Mouse (Mus musculus) cerebellum, postnatal 25 days (tissue): ENCODE results near the gene Herc1.
"Not testable (repeated sequence)": the region's sequence is repeated elsewhere in the genome, so short reads cannot be mapped to it uniquely, and the experiment has no call there.

Source experiments
- DNase-seq, 2 experiments: peaks; one replicate each; pipeline ENCODE4 v3.0.0; 2021; ENCODE audit warnings: mixed read lengths in 2 of 2

The Herc1 gene

DNA sequence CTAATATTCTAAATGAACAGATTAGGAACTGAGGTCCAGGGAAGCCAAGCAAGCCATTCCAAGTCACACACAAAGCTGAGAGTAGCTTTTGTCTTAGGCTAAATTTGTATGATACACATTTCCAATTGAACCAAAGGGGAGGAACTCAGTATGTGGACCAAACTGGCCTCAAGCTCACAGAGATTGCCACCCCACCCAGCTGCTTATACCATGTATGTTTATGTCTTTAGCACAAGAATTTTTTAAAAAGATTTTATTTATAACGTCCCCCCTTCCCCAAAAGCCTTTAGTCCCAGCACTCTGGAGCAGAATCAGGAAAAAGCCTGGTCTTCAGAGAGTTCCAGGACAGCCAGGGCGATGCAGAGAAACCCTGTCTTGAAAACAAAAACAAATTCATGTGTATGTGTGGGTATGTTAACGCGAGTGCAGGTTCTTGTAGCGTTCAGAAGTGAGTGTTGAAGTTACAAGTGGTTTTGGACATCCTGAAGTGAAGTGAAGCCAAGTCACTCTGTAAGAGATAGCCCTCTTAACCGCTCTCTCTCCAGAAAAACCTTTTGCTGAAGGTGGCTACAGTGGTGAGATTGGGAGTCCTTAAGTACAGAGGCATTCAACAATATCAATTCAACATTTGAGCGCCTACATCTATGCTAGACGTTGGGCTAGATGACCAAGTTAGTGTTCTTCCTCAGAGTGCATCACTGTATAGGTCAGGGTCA is 948 bp upstream of the Herc1 start:
- DNase-seq, result no peak

DNA sequence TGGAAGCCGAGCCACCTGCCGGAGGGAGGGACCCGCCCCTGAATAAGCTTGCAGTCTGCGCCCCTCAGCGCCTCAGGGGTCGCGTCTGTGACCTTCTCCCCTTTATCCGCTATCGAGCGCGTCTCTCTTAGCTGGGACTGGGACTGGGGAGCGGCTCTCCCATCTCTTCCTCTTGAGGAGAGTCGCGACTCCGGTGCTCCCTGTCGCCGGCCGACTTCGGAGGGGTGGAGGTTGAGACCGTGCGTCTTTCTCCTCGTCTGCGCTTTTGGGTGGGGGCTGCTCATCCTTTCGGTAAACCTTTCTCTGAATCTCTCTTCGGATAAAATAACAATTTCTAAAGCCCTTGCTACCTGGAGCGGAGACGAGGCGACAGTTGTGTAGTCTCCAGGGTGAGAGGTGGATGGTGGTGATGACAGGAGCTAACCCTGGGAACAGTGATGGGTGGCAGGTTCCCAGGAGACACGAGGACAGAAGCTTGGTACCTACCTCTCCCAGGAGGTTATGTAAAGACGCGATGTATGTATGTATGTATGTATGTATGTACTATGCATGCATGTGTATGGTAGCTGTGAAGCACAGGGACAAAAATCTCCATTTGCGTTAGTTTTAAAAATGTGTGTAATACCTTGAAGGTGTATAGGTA is 659 bp downstream of the Herc1 start:
- DNase-seq, result peak; percentile 54 to 56

DNA sequence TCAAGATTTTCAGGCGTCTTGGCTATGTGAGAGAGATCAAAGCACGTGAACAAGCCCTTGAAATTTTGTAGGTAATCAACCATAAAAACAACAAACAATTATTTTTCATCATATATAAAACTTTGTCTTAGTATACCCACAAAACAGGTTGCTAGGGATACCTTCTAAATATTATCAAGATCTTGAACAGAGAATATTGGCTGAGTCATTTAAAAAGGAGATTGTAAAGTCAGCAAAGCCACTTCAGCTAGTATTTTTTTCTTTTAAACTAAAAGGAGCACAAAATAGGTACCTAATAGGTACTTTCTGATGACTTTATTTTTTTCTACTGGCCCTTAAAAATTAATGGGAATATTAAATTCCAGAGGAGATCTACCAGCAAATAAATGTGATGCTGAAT is 2.5 kb downstream of the Herc1 start:
- DNase-seq, result no peak

DNA sequence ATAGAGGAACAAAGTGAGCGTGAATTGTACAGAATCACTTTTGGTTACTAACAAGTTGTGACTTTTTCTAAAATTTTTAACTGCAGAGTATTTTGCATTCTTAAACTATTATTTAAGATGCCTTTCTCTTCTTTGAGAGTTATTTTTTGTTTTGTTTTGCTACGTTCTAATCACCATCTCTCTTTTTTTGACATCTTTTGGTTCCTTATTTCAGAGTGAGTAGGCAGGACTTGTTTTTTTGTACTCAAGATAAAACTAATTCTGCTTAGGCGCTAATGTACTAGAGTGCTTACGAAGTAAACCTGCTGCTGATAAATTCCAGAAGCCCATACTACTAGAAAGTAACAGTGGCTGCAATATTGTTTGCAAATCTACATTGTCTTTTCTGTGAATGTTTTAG is 8.9 kb downstream of the Herc1 start:
- DNase-seq, result no peak

DNA sequence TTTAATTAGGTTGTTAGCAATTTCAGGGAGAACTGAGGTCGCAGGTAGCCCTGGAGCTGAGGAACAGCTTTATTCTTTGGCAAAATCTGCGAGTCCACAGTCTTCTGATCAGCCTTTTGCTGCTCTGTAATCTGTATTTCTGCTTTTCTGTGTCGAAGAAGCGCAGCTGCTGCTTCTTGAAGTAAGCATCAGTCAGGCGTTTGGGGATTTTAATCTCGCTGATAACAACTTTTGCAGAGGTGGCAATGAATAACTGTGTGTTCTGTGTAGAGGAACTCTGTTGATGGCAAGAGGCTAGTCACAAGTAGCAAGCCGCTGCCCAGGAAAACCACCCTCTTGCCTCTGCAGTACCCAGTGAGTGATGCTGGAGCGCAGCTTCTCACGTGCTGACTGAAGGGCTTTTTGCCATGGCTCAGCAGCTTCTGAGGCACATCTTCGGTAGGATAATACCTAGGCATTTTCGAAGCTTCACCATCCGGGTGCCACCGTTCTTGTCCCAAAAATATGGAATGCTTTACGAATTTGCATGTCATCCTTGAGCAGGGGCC is 10.0 kb downstream of the Herc1 start:
- peak; percentile 20 to 26 for DNase-seq

DNA sequence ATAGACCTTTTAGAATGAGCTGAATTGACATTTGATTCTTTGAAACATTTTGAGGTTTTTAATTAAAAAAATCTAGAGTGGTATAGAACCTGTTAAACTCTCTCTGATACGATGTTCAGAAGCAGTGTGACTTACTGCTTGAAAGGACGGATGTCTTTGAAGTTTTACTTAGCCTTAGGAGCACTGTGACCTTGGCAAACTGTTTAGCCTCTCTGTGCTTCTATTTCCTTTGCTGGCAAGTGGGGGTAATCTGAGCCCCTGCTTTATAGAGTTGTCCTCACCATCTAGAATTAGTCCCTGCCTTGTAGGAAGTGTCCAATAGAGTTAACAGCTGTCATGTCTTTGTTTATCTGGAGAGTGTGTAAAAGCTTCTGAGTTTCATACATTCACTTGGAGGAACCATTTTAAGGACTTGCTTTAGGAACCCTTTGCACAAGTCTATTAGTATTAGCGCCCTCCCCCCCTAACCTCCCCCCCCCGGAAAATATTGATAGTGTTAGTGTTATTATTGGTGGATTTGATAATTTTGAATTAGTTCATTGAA is 18.7 kb downstream of the Herc1 start:
- no peak for DNase-seq

DNA sequence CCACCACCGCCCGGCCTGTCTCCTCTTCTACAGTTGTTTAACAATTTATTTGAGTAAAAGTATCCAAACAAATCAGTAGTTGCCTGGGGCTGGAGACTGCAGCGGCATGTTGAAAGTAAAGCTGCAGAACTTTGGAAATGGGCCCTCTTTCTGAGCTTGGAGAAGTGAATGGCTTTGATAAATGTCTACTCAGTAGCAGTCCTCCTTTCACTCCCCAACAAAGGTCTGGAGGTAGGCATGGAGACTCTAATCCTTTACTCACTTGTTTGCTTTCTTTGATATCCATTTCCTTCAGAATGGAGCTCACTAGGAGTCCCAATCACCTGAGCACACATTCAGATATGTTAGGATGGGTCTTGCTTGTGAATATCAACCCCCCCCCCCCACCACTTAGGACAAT is 20.1 kb downstream of the Herc1 start:
- no peak for DNase-seq

DNA sequence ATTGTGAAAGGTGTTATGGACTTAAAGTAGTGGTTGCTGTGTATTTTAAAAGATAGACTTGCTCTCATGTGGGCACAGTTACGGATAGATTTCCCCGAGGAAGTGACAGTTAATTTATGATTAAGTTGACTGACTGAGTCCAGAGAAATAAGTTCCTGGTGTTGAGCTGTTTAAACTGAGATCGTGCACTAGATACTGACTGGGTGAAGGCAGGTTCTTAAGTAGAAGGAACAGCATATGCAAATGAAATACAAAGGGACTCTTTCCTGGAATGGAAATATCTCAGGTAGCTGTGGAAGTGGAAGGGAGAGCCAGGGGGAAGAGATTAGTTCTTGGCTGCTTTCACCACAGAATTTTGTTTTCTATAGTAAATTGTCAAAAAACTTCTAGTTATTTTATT is 20.6 kb downstream of the Herc1 start:
- DNase-seq, result no peak

DNA sequence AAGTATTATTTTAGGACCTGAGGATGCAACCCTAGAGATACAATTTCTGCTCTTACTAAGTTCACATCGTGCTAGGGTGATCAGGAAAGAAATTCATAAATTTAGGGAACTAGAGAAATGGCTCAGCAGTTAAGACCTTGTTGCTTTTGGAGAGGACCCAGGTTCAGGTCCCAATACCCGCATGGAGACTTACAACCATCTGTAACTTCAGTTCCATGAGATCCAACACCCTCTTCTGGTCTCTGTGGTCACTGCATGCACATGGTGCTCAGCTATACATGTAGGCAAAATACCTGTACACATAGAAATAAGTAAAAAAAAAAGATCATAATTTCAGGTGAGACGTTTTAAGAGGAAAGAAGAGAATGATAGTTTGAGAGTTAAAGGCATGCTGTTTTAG is 23.2 kb downstream of the Herc1 start:
- no peak for DNase-seq

DNA sequence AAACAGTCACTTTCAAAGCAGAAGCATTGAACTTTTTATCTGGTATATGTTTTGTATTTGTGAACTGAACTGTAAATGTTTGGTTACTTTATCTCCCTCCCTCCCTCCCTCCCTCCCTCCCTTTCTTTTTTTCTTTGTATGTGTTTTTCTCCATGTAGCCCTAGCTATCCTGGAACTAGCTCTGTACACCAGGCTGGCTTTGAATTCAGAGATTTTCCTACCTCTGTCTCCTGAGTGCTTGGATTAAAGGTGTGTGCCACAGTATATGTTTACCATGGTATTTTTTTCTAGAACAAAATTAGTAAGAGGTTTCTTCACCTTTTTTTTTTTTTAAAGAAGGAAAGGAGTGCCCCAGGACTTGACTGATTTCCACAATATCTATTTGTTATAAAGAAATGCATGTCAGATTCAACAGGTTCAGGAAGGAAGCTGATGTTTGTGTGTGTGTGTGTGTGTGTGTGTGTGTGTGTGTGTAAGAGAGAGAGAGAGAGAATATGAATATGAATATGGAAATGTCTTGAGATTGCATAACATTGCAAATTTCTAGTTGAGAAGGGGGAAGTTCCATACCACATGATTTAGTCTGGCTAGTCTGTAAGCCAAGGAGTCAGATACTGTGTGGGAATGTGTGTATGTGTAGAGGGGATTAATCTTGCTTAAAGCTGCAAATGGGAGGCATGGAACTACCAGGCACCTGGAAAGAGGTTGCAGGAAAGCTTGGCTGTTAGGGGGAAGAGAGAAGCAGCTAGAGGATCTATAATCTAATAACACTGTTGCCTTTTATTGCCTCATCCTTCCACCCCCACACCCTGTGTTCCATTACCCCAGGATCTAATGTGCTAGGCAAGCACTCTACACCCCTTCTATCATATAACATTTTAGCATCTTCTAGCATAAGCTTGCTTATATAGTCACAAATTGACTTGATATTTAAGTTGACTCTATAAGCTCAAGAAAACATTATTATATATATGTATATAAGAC is 24.5 kb downstream of the Herc1 start:
- no peak for DNase-seq

DNA sequence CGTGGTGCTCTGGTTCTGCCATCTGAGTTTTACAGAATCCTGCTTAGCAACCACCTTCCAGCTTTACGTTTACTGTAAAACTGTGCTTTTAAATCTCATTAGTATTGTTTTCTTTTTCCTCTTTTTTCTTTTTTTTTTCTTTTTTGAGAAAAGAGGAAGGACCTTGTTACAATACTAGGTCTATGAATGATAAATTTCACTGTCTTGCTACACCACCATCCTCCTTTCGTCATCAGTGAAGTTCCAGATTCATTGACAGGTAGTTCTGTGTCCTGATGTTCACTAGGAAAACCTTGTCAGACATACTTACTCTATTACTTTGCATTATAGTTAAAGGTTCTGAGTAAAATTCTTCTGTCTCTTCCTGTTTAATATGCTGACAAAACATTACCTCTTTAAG is 33.2 kb downstream of the Herc1 start:
- DNase-seq, result no peak

DNA sequence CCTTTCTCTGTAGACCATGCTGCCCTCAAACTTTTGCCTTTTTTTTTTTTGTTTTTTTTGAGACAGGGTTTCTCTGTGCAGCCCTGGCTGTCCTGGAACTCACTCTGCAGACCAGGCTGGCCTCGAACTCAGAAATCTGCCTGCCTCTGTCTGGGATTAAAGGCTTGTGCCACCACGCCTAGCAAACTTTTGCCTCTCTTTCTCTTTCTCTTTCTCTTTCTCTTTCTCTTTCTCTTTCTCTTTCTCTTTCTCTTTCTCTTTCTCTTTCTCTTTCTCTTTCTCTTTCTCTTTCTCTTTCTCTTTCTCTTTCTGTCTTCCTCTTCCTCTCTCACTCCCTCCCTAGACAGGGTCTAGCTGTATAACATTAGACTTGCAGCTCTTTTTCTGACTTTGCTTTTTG is 40.1 kb downstream of the Herc1 start:
- DNase-seq, result not testable (repeated sequence)

DNA sequence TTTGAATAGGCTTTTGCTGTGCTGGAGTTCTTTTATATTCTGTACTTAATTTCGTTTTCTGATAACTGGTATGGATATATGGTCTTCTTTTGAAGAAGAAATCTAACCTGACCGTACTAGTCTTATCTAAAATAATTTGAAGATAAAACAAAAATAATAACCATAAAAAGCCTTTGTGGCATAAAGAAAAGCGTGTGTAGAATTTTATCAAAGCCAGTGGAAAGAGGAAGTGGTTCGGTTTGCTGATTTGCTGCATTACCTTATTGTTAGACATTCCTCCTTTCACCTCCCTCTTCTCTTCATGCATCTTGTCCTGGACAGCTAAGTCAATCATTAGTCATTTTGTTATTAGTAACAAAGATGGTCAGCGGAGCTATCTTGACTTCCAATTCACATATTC is 43.1 kb downstream of the Herc1 start:
- no peak for DNase-seq

DNA sequence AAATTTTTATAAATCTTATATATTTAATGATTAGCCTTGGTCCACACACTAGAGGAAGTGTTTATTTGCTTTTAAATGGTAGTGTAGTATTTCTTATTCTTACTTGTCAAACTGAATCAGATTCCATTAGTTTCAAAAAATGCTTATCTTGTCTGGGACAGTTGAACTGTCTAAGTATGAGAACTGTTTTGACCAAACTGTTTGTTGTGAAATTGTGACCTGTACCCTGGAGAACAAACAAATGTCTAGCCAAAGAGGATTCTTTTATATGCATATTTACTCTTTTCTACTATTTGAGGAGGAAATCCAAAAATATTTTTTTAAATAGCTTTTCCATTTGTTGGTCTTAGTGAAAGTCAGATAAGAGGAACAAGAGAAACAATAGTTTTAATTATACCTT is 73.2 kb downstream of the Herc1 start:
- DNase-seq, result no peak

DNA sequence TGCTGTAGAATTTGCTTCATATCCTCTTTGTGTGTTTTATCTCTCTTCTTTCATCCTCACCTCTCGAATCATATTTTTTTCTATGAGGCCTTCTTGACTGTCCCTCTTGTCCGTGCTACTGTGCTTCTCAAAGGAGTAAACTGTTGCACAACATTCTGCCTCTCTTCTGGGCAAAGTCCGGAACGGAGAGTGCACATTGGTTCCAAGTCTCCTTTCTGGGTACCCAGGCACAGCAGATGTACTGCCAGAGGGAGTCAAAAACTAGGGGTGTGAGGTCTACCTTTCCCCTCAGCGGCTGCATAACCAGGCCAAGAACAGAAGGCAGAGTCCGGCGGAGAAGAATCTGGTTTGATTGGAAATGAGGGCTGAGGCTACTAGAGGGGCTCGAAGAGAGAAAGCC is 89.8 kb downstream of the Herc1 start:
- DNase-seq, result no peak

DNA sequence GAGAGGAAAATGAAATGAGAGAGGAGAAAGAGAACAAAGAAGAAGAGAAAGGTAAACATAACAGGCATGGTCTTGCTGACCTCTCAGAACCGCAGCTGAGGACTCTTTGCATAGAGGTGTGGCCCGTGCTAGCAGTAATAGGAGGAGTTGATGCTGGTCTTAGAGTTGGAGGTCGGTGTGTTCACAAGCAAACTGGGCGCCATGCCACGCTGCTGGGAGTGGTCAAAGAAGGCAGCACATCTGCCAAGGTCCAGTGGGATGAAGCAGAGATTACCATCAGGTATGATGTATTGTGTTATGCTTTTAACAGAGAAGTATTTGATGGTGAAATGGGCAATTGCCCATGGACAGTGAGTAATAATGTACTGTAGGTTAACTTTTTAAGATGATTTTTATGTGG is 98.0 kb downstream of the Herc1 start:
- DNase-seq, result peak in 1 of 2 experiments; percentile 26

DNA sequence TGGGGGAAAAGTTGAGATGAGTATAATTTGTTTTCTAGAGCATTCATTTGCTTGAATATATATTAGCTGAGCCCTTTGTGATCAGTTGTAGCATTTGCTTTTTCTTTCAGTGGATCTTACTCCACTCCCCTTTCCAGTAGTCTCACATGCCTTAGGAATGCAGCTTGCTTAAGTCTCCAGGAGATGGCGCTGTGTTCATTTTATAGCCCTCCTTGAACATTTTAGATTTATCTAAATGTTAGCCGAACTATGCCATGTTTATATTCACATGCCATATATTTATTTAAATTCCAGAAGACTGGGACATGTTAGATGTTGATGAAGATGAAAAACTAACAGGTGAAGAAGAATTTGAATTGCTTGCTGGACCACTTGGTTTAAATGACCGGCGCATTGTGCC is 114.8 kb downstream of the Herc1 start:
- peak in 1 of 2 experiments; percentile 57 for DNase-seq

DNA sequence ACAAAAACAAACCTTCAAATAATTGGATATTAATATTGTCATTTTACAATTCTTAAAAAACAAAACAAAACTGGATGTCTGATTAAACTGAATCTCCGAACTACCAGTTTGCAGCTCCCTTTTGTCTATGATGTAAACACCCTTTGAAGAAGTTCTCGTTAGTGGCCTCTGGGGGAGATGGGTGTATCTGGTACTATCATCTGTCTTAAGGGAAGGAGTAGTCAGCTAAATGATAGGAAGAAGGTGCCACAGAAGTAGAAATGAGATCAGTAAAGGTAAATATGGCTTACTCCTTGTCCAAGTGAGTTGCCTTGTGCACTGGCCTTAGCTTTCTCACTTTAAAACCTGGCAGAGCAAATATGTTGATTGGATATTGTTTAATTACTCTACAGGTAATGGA is 127.5 kb downstream of the Herc1 start:
- no peak for DNase-seq

DNA sequence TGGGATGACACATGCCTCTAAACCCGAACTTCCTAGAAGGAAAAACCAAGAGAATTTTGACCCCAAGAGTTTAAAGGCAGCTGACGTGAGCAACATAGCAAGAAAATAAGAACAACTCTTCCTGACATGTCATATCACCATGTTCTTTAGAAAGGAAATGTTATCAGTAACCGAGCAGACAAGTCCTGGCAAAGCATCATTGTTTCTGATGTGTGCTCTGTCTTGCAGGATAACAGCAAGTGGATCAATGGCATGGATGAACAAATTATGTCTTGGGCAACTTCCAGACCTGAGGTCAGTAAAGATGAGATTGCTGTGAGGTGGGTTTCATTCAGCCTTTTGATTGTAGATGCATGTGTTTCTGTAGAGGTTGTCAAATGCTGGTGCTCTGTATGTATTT is 133.2 kb downstream of the Herc1 start:
- no peak for DNase-seq

DNA sequence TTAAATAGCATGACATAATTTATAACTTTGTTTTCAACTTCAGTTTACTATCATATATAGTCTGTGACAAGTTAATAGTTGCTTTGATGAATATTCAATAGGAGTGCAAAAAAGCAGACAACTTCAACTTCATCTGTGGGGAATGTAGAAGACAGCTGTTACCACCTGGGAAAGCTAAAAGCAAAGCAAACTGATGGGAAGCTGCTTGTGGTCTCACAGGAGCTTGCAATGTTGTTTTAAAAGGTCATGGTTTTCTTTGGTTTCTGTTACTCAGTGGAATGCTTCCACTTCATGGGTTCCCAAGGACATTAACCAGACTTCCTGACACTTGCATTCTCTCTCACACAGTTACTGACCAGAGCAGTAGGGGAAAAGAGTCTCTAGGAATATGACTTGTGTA is 138.5 kb downstream of the Herc1 start:
- DNase-seq, result no peak

DNA sequence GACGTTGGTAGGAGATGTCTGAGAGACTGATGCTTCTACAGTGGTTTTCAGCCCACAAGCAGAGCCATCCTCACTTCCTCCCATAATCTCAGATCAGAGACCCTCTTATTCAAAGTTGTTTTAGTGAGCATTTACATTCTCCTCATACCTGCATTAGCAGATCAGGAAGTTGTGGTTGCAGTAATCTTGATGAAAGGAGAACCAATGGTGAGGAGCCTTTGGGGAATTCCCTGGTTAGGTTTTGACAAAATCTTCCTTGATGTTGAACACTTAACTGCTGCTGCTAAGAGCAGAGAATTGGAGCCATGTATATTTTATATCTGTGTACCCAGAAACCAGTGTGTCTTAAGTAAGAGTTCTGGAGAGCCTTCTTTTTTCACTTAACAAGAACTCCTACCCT is 142.1 kb downstream of the Herc1 start:
- no peak for DNase-seq

DNA sequence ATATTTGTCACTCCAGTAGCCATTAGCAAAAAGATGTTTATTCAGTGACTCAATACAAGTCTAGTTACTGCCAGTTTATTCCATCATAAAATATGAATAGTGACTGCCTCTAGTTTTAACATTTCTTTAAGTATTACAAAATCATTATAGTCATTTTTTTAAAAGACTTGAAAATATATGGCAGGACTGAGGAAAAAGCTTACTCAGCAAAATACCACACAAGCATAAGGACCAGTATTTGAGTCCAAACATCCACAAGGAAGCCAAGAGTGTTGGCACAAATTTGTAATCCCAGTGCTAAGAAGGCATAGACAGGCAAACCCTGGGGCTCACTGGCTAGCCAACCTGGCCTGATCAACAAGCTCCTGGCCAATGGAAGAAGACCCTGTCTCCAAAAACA is 143.7 kb downstream of the Herc1 start:
- no peak for DNase-seq

DNA sequence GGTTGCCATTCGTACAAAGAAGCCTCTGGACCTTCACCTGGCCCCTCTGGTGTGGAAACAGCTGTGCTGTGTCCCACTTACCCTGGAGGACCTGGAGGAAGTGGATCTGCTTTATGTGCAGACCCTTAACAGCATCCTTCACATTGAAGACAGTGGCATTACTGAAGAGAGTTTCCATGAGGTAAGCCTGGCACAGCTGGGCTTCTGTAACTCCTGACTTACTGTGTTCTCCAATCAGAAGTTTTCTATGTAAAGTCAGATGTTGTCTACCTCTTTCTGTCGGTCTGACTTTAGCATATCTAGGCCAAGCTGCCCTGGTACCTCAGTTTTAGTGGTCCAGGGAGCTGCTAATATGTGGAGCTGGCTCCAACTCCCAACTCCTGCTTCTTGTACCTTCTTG is 151.0 kb downstream of the Herc1 start:
- no peak for DNase-seq
